Mouse (Mus musculus) MEL (cell line): ENCODE results near the gene Dvl2. TPM values are rescaled to one million over a fixed set of nuclear protein-coding genes. Genes with fewer than 3 reads are reported as not detected.

Source experiments
- DNase-seq: peaks from one replicate; pipeline ENCODE4 v3.0.0; 2011; ENCODE audit warnings: low read depth, low spot score
- H3K27ac ChIP-seq: 2 replicates; pipeline ENCODE4 v1.5.1; 2012; ENCODE audit warnings: low read depth, mild to moderate bottlenecking, control low read depth, low read length, moderate library complexity; ENCODE audit not compliant: control insufficient read depth
- H3K27me3 ChIP-seq, 2 experiments: fragments of 150-350 bp in 1 of 2; sonication (generic) in 1 of 2; 2 replicates each; pipeline ENCODE4 v1.6.1; 2012; ENCODE audit warnings: low read length in 2 of 2, mild to moderate bottlenecking in 2 of 2, improper control_type of control experiment in 1 of 2, moderate library complexity in 1 of 2; ENCODE audit not compliant: insufficient read depth in 2 of 2, control insufficient read depth in 1 of 2
- H3K36me3 ChIP-seq, 2 experiments: 2 replicates each; pipeline ENCODE4 v1.6.1; 2012 to 2014; ENCODE audit warnings: low read length in 2 of 2, improper control_type of control experiment in 1 of 2, inconsistent platforms in 1 of 2, mild to moderate bottlenecking in 1 of 2; ENCODE audit not compliant: insufficient read depth in 2 of 2, control insufficient read depth in 1 of 2
- H3K4me1 ChIP-seq, 2 experiments: fragments of 150-350 bp in 1 of 2; sonication (generic) in 1 of 2; 2 replicates each; pipeline ENCODE4 v1.6.1; 2012; ENCODE audit warnings: low read length in 2 of 2, improper control_type of control experiment in 1 of 2, mild to moderate bottlenecking in 1 of 2; ENCODE audit not compliant: insufficient read depth in 2 of 2, control insufficient read depth in 1 of 2
- H3K4me3 ChIP-seq, 2 experiments: fragments of 150-350 bp in 1 of 2; sonication (generic) in 1 of 2; 2 replicates each; pipeline ENCODE4 v1.5.1; 2012; ENCODE audit warnings: low read depth in 2 of 2, low read length in 2 of 2, mild to moderate bottlenecking in 2 of 2, moderate library complexity in 2 of 2, control low read depth in 1 of 2, improper control_type of control experiment in 1 of 2; ENCODE audit not compliant: control insufficient read depth in 1 of 2, insufficient read depth in 1 of 2
- H3K79me2 ChIP-seq: 2 replicates; pipeline ENCODE4 v1.6.1; 2012; ENCODE audit warnings: mild to moderate bottlenecking, low read length, moderate library complexity; ENCODE audit not compliant: control insufficient read depth, poor library complexity, insufficient read depth
- H3K9ac ChIP-seq: 2 replicates; pipeline ENCODE4 v1.6.1; 2012; ENCODE audit warnings: low read depth, mild to moderate bottlenecking, control low read depth, low read length, moderate library complexity; ENCODE audit not compliant: control insufficient read depth, poor library complexity, severe bottlenecking
- H3K9me3 ChIP-seq: fragments of 150-350 bp; sonication (generic); replicated peaks from 2 replicates; pipeline ENCODE4 v1.6.1; 2012; ENCODE audit warnings: mild to moderate bottlenecking, low read length, improper control_type of control experiment, moderate library complexity; ENCODE audit not compliant: insufficient read depth
- BHLHE40 ChIP-seq: IDR thresholded peaks from 2 replicates; pipeline ENCODE4 v1.6.1; 2012; ENCODE audit warnings: low read depth, mild to moderate bottlenecking, inconsistent platforms, low read length, improper control_type of control experiment, borderline replicate concordance
- CHD2 ChIP-seq: IDR thresholded peaks from 2 replicates; pipeline ENCODE4 v1.6.1; 2011; ENCODE audit warnings: low read length, improper control_type of control experiment
- CTCF ChIP-seq, 3 experiments: IDR thresholded peaks in 2 of 3; conservative IDR thresholded peaks in 1 of 3; 2 replicates each; pipeline ENCODE4 v1.5.1; 2011 to 2012; ENCODE audit warnings: low read length in 3 of 3, low read depth in 2 of 3, mild to moderate bottlenecking in 2 of 3, improper control_type of control experiment in 1 of 3, inconsistent platforms in 1 of 3, mixed read lengths in 1 of 3, moderate library complexity in 1 of 3; ENCODE audit not compliant: control insufficient read depth in 1 of 3, insufficient read depth in 1 of 3, poor library complexity in 1 of 3, severe bottlenecking in 1 of 3
- ELF1 ChIP-seq: IDR thresholded peaks from 2 replicates; pipeline ENCODE4 v1.6.1; 2014; ENCODE audit warnings: low read depth, mild to moderate bottlenecking, inconsistent platforms, low read length, improper control_type of control experiment, moderate library complexity
- EP300 ChIP-seq, 2 experiments: IDR thresholded peaks; 2 replicates each; pipeline ENCODE4 v1.6.1; 2011; ENCODE audit warnings: improper control_type of control experiment in 2 of 2, low read length in 2 of 2, low read depth in 1 of 2, mild to moderate bottlenecking in 1 of 2
- ETS1 ChIP-seq: IDR thresholded peaks from 2 replicates; pipeline ENCODE4 v1.6.1; 2012; ENCODE audit warnings: low read depth, mild to moderate bottlenecking, inconsistent platforms, low read length, improper control_type of control experiment, moderate library complexity
- GABPA ChIP-seq: IDR thresholded peaks from 2 replicates; pipeline ENCODE4 v1.6.1; 2012; ENCODE audit warnings: low read depth, mild to moderate bottlenecking, inconsistent platforms, low read length, improper control_type of control experiment, moderate library complexity
- GATA1 ChIP-seq: IDR thresholded peaks from 2 replicates; pipeline ENCODE4 v1.6.1; 2011; ENCODE audit warnings: low read depth, low read length, improper control_type of control experiment
- HCFC1 ChIP-seq: IDR thresholded peaks from 2 replicates; pipeline ENCODE4 v1.6.1; 2012; ENCODE audit warnings: low read depth, mild to moderate bottlenecking, inconsistent platforms, low read length, improper control_type of control experiment, moderate library complexity
- JUND ChIP-seq: IDR thresholded peaks from 2 replicates; pipeline ENCODE4 v1.6.1; 2011; ENCODE audit warnings: low read depth, mild to moderate bottlenecking, improper control_type of control experiment, low read length
- MAX ChIP-seq: IDR thresholded peaks from 2 replicates; pipeline ENCODE4 v1.6.1; 2011; ENCODE audit warnings: low read length, improper control_type of control experiment
- MEF2A ChIP-seq: IDR thresholded peaks from 2 replicates; pipeline ENCODE4 v1.6.1; 2014; ENCODE audit warnings: low read depth, mild to moderate bottlenecking, inconsistent platforms, low read length, improper control_type of control experiment; ENCODE audit not compliant: poor library complexity, insufficient replicate concordance, severe bottlenecking; ENCODE audit errors: extremely low read depth
- MYB ChIP-seq: IDR thresholded peaks from 2 replicates; pipeline ENCODE4 v1.6.1; 2011; ENCODE audit warnings: mild to moderate bottlenecking, low read depth, low read length, improper control_type of control experiment
- NELFE ChIP-seq: IDR thresholded peaks from 2 replicates; pipeline ENCODE4 v1.6.1; 2011; ENCODE audit warnings: low read depth, low read length, improper control_type of control experiment
- NRF1 ChIP-seq: IDR thresholded peaks from 2 replicates; pipeline ENCODE4 v1.6.1; 2014; ENCODE audit warnings: low read depth, mild to moderate bottlenecking, inconsistent platforms, low read length, improper control_type of control experiment, moderate library complexity; ENCODE audit not compliant: poor library complexity, insufficient read depth, severe bottlenecking
- POLR2AphosphoS5 ChIP-seq: IDR thresholded peaks from 2 replicates; pipeline ENCODE4 v1.6.1; 2012; ENCODE audit warnings: low read depth, borderline replicate concordance, mild to moderate bottlenecking, inconsistent platforms, low read length, moderate library complexity, mixed read lengths
- RAD21 ChIP-seq: IDR thresholded peaks from 2 replicates; pipeline ENCODE4 v1.6.1; 2011; ENCODE audit warnings: mild to moderate bottlenecking, low read depth, low read length, improper control_type of control experiment
- RCOR1 ChIP-seq: IDR thresholded peaks from 2 replicates; pipeline ENCODE4 v1.6.1; 2012; ENCODE audit warnings: low read depth, mild to moderate bottlenecking, inconsistent platforms, low read length, improper control_type of control experiment
- SIN3A ChIP-seq: IDR thresholded peaks from 2 replicates; pipeline ENCODE4 v1.6.1; 2012; ENCODE audit warnings: low read length, improper control_type of control experiment, inconsistent platforms
- SMC3 ChIP-seq: IDR thresholded peaks from 2 replicates; pipeline ENCODE4 v1.6.1; 2011; ENCODE audit warnings: low read depth, low read length, improper control_type of control experiment
- TBP ChIP-seq: IDR thresholded peaks from 2 replicates; pipeline ENCODE4 v1.8.0; 2011; ENCODE audit warnings: low read depth, low read length, improper control_type of control experiment
- TCF12 ChIP-seq: IDR thresholded peaks from 2 replicates; pipeline ENCODE4 v1.6.1; 2014; ENCODE audit warnings: low read depth, mild to moderate bottlenecking, inconsistent platforms, low read length, improper control_type of control experiment, moderate library complexity
- UBTF ChIP-seq: IDR thresholded peaks from 2 replicates; pipeline ENCODE4 v1.6.1; 2012; ENCODE audit warnings: low read depth, mild to moderate bottlenecking, inconsistent platforms, low read length, improper control_type of control experiment, moderate library complexity, borderline replicate concordance; ENCODE audit not compliant: insufficient read depth
- USF1 ChIP-seq: IDR thresholded peaks from 2 replicates; pipeline ENCODE4 v1.6.1; 2014; ENCODE audit warnings: low read depth, mild to moderate bottlenecking, inconsistent platforms, low read length, improper control_type of control experiment, moderate library complexity
- USF2 ChIP-seq, 2 experiments: IDR thresholded peaks; 2 replicates each; pipeline ENCODE4 v1.6.1; 2011 to 2012; ENCODE audit warnings: improper control_type of control experiment in 2 of 2, low read length in 2 of 2, borderline replicate concordance in 1 of 2, inconsistent platforms in 1 of 2, low read depth in 1 of 2, mild to moderate bottlenecking in 1 of 2; ENCODE audit not compliant: insufficient read depth in 1 of 2
- ZC3H11A ChIP-seq: IDR thresholded peaks from 2 replicates; pipeline ENCODE4 v1.6.1; 2012; ENCODE audit warnings: low read depth, mild to moderate bottlenecking, inconsistent platforms, low read length, improper control_type of control experiment
- ZKSCAN1 ChIP-seq: IDR thresholded peaks from 2 replicates; pipeline ENCODE4 v1.6.1; 2012; ENCODE audit warnings: low read depth, mild to moderate bottlenecking, inconsistent platforms, low read length, improper control_type of control experiment, moderate library complexity
- ZNF384 ChIP-seq: IDR thresholded peaks from 2 replicates; pipeline ENCODE4 v1.6.1; 2012; ENCODE audit warnings: low read depth, mild to moderate bottlenecking, inconsistent platforms, low read length, improper control_type of control experiment
- polyA plus RNA-seq, 2 experiments: library from polyadenylated mRNA; stranded (reverse) in 1 of 2; unstranded in 1 of 2; fragments of >175 nt in 1 of 2; fragments of >200 nt in 1 of 2; gene quantifications; 2 replicates each; pipeline versions ENCODE4 v1.2.1 to v1.2.4; 2012; ENCODE audit warnings: low replicate concordance in 2 of 2, low read depth in 1 of 2; ENCODE audit not compliant: insufficient read length in 2 of 2, insufficient read depth in 1 of 2, missing spikeins in 1 of 2
- total RNA-seq: library from RNA; depleted of rRNA; stranded (reverse); fragments of 300-350 nt; gene quantifications from 2 replicates; pipeline ENCODE4 v1.2.3, GENCODE M21; 2012

Gene Dvl2
- total and polyA plus RNA-seq, 3 experiments, result 38.5 to 40.1 TPM; not detected in 1

GRCm38 (mm10) chr11:69992396-69992795 lies 8.0 kb upstream of the Dvl2 start:
- Histone ChIP-seq H3K9me3 (no peaks in the 10 kb centered on the region), H3K79me2 (peaks cover 30% of the 10 kb centered on the region), H3K36me3 (peaks cover 0 to 17% of the 10 kb centered on the region in 2 experiments; a peak in 2 of 4 replicates), H3K9ac (peak overlapping the region; percentile 45), H3K27ac (no peak overlapping the region), H3K27me3 (no peaks in the 10 kb centered on the region), H3K4me3 (peak overlapping the region; percentile 19 to 48), H3K4me1 (peaks cover 0 to 14% of the 10 kb centered on the region in 2 experiments; a peak in 3 of 4 replicates)
- no peak for TF ChIP-seq CTCF (IDR thresholded peaks at IDR 0.05 in 2 of 3, conservative IDR thresholded peaks at IDR 0.05 in 1 of 3; ENCODE audit: control insufficient read depth in 1 of 3, insufficient read depth in 1 of 3, low read depth in 2 of 3, low read length in 3 of 3, poor library complexity in 1 of 3, severe bottlenecking in 1 of 3)
- no peak for TF ChIP-seq ZNF384
- no peak for TF ChIP-seq NRF1
- TF ChIP-seq MEF2A, result no peak
- no peak for TF ChIP-seq RCOR1
- TF ChIP-seq MYB, result no peak
- no peak for TF ChIP-seq GABPA
- no peak for TF ChIP-seq SIN3A
- TF ChIP-seq USF2 (IDR thresholded peaks at IDR 0.05; ENCODE audit: borderline replicate concordance in 1 of 2, insufficient read depth in 1 of 2, low read depth in 1 of 2, low read length in 2 of 2), result no peak
- no peak for TF ChIP-seq ETS1
- TF ChIP-seq NELFE, result no peak
- no peak for TF ChIP-seq BHLHE40
- TF ChIP-seq ZC3H11A, result no peak
- no peak for TF ChIP-seq SMC3
- TF ChIP-seq HCFC1, result no peak
- TF ChIP-seq TCF12, result no peak
- no peak for TF ChIP-seq EP300 (IDR thresholded peaks at IDR 0.05; ENCODE audit: low read depth in 1 of 2, low read length in 2 of 2)
- TF ChIP-seq CHD2, result no peak
- TF ChIP-seq TBP, result no peak
- no peak for DNase-seq

GRCm38 (mm10) chr11:69992932-69993331 lies 7.5 kb upstream of the Dvl2 start:
- Histone ChIP-seq H3K27ac (no peak overlapping the region), H3K4me1 (peaks cover 5 to 20% of the 10 kb centered on the region in 2 experiments), H3K9ac (no peak overlapping the region; the same call in 1 of the 2 replicates), H3K27me3 (no peaks in the 10 kb centered on the region), H3K9me3 (no peaks in the 10 kb centered on the region), H3K79me2 (peaks cover 31% of the 10 kb centered on the region), H3K4me3 (no peak overlapping the region), H3K36me3 (peaks cover 4 to 22% of the 10 kb centered on the region in 2 experiments; a peak in 3 of 4 replicates)
- TF ChIP-seq USF1, result no peak
- TF ChIP-seq USF2 (IDR thresholded peaks at IDR 0.05; ENCODE audit: borderline replicate concordance in 1 of 2, insufficient read depth in 1 of 2, low read depth in 1 of 2, low read length in 2 of 2), result no peak
- TF ChIP-seq UBTF, result no peak
- TF ChIP-seq POLR2AphosphoS5, result no peak
- no peak for TF ChIP-seq ZKSCAN1
- no peak for TF ChIP-seq GATA1
- TF ChIP-seq ETS1, result no peak
- no peak for TF ChIP-seq RCOR1
- TF ChIP-seq RAD21, result no peak
- no peak for TF ChIP-seq MAX
- TF ChIP-seq NELFE, result no peak
- no peak for TF ChIP-seq ELF1
- TF ChIP-seq JUND, result no peak
- no peak for TF ChIP-seq BHLHE40
- no peak for DNase-seq
